Mouse (Mus musculus) cerebellum, adult 11-12 months (tissue): Measurements from ENCODE around the gene Hivep2.

Source experiments
- DNase-seq: peaks from one replicate; pipeline ENCODE4 v3.0.0; 2022

Gene Hivep2

DNA sequence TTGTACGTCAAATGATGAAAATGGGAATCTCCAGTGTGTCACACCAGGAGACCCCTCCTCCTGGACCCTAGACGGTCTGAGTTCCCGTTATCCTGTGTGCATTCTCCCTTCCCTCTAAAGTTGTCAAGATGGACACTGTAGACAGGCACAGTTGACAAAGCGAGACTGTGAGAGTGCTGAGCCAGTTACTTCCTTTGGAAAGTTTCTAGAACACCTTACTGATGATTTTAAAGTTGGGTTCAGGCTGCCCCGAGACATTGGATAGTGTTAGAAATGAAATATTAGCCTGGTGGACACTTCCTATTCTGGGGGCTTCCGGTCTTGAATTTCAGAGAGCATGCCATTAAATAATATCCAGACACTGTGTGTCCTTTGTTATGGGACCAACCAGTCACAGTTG lies 83.8 kb downstream of the Hivep2 start:
- DNase-seq = no peak

DNA sequence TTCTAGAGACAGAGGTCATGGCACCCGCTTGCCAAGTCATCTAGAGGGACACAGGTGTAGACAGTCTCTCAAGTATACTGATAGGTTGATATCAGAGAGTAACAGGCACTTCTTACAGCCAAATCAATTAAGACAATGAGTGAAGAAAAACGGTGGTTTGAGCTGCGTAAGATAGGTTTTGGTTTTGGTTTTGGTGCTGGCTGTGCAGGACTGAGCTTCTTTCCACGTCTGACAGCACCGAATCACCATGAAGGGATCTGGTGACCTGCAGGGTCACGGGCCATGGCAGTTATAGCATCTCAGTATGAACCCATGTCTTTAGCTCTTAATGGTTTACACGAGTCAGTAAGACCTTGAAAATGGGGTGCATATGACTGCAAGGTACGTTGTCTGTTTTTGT lies 84.7 kb downstream of the Hivep2 start:
- no peak for DNase-seq

DNA sequence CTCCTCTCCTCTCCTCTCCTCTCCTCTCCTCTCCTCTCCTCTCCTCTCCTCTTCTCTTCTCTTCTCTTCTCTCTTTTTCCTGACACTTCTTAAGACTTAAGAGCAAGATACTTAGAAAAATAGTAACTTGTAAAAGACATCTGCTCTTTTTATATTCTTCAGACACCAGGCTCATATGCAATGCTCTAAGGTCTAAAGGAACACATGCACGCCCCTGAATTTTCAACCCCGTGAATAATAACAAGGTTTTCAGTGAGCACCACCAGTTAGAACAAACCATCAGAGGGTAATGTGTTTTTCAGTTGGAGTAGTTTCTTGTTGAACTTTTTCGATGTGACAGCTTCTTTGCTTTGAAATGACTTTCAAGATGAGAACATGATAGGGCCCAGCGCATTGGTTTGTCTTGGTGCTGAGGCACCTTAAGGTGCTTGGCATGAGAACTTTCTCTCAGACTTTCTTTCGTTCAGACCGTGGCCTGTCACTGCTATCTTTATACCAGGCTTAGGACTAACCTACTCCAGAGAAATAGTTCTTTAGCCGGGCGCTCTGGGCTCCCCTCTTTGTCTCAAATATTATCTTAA lies 86.3 kb downstream of the Hivep2 start:
- DNase-seq = no peak

DNA sequence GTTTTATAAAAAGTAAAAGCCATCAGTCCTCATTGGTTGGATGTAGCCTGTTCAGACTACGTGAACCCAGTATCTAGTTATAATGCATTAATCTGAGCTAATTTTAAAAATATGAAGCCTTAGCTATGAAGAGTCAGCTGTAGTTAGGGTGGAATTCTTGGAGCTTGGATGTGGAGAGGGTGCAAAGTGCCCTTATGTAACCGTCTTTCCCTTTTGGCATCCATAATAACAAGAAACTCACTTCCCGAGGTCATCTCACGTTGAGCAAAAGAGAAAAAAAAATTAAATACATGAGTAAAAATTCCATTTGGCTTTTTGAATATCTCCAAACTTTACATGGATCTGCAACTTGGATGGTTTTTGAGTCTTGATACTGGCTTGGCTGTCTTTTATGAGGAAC lies 89.0 kb downstream of the Hivep2 start:
- no peak for DNase-seq

GRCm38 (mm10) chr10:14055533-14055981 lies 89.7 kb downstream of the Hivep2 start:
- DNase-seq = peak; percentile 80

GRCm38 (mm10) chr10:14056057-14056456 lies 90.2 kb downstream of the Hivep2 start:
- no peak for DNase-seq

DNA sequence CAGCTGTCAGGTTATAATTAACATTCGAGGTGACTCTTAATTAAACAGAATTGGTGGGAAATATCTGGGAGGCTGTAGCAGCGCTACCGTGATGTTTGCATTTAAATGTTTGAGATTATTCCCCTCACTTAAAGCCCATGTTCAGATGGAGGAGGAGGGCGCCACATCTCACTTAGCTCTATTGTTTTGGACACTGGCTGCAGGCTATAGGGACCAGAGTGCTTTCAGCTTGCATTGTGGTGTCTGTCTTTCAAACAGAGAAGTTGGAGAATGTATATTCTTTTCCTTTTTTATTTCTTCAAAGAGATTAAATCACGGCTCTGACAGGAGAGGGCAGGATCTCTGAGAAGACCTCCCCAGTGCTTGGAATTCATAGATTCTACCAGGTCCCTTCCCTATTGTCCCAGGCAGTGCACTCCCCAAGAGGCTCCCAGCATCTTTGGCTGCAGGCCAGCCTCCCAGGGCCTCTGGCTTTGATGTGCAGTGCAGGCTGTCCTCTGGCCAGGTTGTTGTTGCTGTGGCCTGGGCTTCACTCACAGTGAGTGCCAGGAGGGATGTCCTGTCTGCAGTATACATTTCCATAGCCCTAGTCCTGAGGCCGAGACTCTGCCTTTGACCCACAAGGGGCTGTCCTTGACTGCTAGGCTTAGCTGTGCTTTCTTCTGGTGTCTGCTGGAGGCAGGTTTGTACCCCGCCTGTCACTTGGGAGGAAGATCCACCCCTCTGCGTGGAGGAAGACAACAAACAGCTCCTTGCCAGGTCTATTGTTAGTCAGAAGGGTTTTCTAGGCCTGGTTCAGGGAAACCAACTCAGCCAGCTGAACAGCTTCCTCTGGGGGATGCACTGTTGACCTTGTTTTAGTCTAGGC lies 90.9 kb downstream of the Hivep2 start:
- DNase-seq = peak; percentile 88

- DNase-seq = no peak
Observed at GRCm38 (mm10) chr10:14057841-14058605, 92.1 kb downstream of the Hivep2 start.

GRCm38 (mm10) chr10:14058742-14059141 lies 92.9 kb downstream of the Hivep2 start:
- DNase-seq = no peak

DNA sequence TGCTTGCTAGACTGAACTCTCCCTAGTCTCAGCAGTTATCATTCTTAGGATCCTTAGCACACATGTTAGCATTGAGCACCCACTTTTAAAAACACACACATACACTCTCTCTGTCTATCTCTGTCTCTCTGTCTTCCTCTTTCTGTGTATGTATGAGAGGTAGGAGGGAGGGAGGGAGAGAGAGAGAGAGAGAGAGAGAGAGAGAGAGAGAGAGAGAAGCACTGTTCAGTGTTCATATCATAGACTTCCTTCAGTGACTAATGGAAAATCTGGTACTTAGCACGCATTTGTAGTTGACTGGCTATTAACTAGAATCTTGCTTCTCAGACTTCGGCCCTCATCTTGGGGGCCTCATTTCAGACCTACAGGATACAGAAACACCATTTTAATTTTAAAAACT lies 93.7 kb downstream of the Hivep2 start:
- no peak for DNase-seq

DNA sequence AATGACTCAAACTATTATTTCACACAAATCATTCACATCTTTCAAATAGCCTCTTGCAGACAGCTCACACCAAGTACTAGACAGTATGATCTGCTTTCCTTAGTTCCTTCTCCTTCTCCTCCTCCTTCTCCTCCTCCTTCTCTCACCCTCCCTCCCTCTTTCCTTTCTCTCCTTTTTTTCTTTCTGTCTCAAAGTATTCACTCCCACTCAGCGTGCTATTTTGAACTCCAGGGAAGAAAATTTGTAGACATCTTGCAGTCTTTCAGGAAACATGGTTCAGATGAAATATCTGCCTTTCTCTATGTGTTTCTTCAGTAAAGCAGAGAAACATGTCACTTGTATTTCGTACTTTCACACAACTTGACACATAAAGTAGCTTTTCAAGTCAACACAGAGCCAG lies 94.4 kb downstream of the Hivep2 start:
- no peak for DNase-seq

DNA sequence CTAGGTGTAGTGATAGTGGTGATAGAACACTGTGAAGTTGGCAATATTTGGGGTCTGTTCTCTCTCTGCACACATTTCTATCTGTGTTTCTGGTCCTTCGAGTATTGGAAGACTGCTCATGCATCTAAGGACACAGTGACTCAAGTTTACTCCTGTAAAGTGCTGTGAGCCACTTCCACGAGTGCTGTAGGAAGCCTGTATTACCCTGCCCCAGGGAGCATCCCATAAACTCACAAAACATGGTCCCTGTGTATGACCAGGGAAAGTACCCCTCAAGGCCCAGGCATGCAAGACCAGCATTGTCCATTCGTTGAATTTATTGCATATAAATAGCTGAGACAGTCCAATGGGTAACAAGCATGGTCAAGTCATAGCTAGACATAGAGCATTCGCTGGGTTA lies 97.4 kb downstream of the Hivep2 start:
- no peak for DNase-seq

- DNase-seq = no peak
Observed at GRCm38 (mm10) chr10:14064759-14065395, 99.0 kb downstream of the Hivep2 start.

GRCm38 (mm10) chr10:14067802-14068201 lies 101.9 kb downstream of the Hivep2 start:
- no peak for DNase-seq

GRCm38 (mm10) chr10:14070498-14071079 lies 104.7 kb downstream of the Hivep2 start:
- no peak for DNase-seq

GRCm38 (mm10) chr10:14072504-14072903 lies 106.6 kb downstream of the Hivep2 start:
- no peak for DNase-seq

GRCm38 (mm10) chr10:14075767-14076166 lies 109.9 kb downstream of the Hivep2 start:
- no peak for DNase-seq

DNA sequence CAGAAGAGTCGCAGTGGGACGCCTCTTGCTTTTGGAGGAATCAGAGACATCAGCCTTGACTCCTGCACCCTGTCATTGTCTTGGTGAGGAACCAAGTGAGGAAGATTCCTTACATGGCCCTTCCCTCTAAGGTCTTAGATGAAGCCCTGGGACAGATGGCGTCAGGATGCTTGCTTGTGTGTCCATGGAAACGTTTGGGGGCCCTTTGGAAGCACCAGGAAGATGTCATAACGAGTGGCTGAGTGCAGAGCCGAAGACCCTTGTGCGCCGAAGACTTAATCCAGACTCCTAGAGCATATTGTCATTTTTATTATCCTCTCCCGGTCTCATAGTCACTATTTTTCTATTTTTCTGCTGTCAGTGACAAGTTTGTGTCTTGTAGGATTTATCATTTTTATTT lies 111.0 kb downstream of the Hivep2 start:
- DNase-seq = no peak

- no peak for DNase-seq
Observed at GRCm38 (mm10) chr10:14080830-14081229, 115.0 kb downstream of the Hivep2 start.

- DNase-seq = no peak
Observed at GRCm38 (mm10) chr10:14081824-14082223, 115.9 kb downstream of the Hivep2 start.

GRCm38 (mm10) chr10:14082275-14082674 lies 116.4 kb downstream of the Hivep2 start:
- DNase-seq = peak; percentile 94

DNA sequence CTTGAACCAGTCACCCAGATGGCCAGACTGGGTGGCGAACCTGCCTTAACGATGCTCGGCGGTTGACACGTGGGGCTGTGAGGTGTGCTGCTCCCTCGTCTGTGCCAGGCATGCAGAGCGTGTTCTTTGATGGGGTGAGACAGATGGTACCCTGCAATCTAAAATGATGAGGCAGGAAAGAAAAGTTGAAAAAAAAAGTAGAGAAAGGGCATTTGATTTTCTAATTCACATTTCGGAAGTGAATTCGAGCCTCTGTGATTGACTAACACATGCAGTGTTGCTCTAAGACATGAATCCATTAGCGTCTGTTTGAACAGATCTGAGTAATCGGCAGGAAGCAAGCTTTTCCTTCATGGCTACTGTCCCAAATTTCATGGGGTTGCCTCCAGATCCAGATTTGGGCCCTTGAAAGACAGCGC lies 119.4 kb downstream of the Hivep2 start:
- DNase-seq = peak; percentile 65
